Mouse (Mus musculus): Measurements from ENCODE around the gene Ints12. TPM values are rescaled to one million over a fixed set of nuclear protein-coding genes. Genes with fewer than 3 reads are reported as not detected.

Ints12 gene
- polyA plus RNA-seq, 1 experiment from 2014 or later: 15.0 TPM

GRCm38 (mm10) chr3:133092936-133093335 lies 1.3 kb downstream of the Ints12 start:
- H3K9me3 ChIP-seq (replicated peaks; ENCODE audit: control insufficient read depth, low read length): no peaks in the 10 kb centered on the region
- H3K36me3 ChIP-seq (ENCODE audit: control insufficient read depth, insufficient read depth, low read length): no peaks in the 10 kb centered on the region
- no peak for ATAC-seq (replicated peaks; ENCODE audit: insufficient number of reproducible peaks, low FRiP score, low TSS enrichment)
- H3K4me1 ChIP-seq (ENCODE audit: control insufficient read depth, insufficient read depth, low read length): peaks cover 11% of the 10 kb centered on the region; the same call in 1 of the 2 replicates
- 90% methylated on average over 1 of the region's 1 CpGs for WGBS (ENCODE audit: insufficient replicate concordance)
- no peak overlapping the region; the same call in 1 of the 2 replicates for H3K4me3 ChIP-seq (ENCODE audit: low read depth, low read length)
- H3K27me3 ChIP-seq (ENCODE audit: control insufficient read depth, insufficient read depth, low read length): no peaks in the 10 kb centered on the region
- no peak overlapping the region for H3K27ac ChIP-seq (ENCODE audit: low read depth, low read length)
- peak overlapping the region; percentile 96; the same call in 1 of the 2 replicates for H3K9ac ChIP-seq (ENCODE audit: low read depth, low read length)
- H3K4me2 ChIP-seq: peak overlapping the region; percentile 77

- no peaks in the 10 kb centered on the region for H3K27me3 ChIP-seq (ENCODE audit: control insufficient read depth, insufficient read depth, low read length)
- H3K27ac ChIP-seq (ENCODE audit: low read depth, low read length): no peak overlapping the region
- no peaks in the 10 kb centered on the region for H3K9me3 ChIP-seq (replicated peaks; ENCODE audit: control insufficient read depth, low read length)
- H3K4me2 ChIP-seq: no peak overlapping the region
- 51% methylated on average over 1 of the region's 1 CpGs for WGBS (ENCODE audit: insufficient replicate concordance)
- no peak overlapping the region for H3K9ac ChIP-seq (ENCODE audit: low read depth, low read length)
- peaks cover 11% of the 10 kb centered on the region; the same call in 1 of the 2 replicates for H3K4me1 ChIP-seq (ENCODE audit: control insufficient read depth, insufficient read depth, low read length)
- ATAC-seq (replicated peaks; ENCODE audit: insufficient number of reproducible peaks, low FRiP score, low TSS enrichment): no peak
- no peak overlapping the region for H3K4me3 ChIP-seq (ENCODE audit: low read depth, low read length)
- H3K36me3 ChIP-seq (ENCODE audit: control insufficient read depth, insufficient read depth, low read length): no peaks in the 10 kb centered on the region
These were observed 2.7 kb downstream of the Ints12 start for GRCm38 (mm10) chr3:133094305-133094704.

- H3K9me3 ChIP-seq (replicated peaks; ENCODE audit: control insufficient read depth, low read length): no peaks in the 10 kb centered on the region
- H3K9ac ChIP-seq (ENCODE audit: low read depth, low read length): no peak overlapping the region
- H3K4me1 ChIP-seq (ENCODE audit: control insufficient read depth, insufficient read depth, low read length): peaks cover 2% of the 10 kb centered on the region; the same call in 1 of the 2 replicates
- peaks cover 6% of the 10 kb centered on the region for H3K36me3 ChIP-seq (ENCODE audit: control insufficient read depth, insufficient read depth, low read length)
- ATAC-seq (replicated peaks; ENCODE audit: insufficient number of reproducible peaks, low FRiP score, low TSS enrichment): no peak
- H3K4me2 ChIP-seq: no peak overlapping the region
- H3K4me3 ChIP-seq (ENCODE audit: low read depth, low read length): no peak overlapping the region
- 87% methylated on average over 6 of the region's 6 CpGs for WGBS (ENCODE audit: insufficient replicate concordance)
- no peak overlapping the region for H3K27ac ChIP-seq (ENCODE audit: low read depth, low read length)
- no peaks in the 10 kb centered on the region for H3K27me3 ChIP-seq (ENCODE audit: control insufficient read depth, insufficient read depth, low read length)
These were observed 6.3 kb downstream of the Ints12 start for GRCm38 (mm10) chr3:133097936-133098335.

GRCm38 (mm10) chr3:133098336-133098735 lies 6.7 kb downstream of the Ints12 start:
- peaks cover 6% of the 10 kb centered on the region for H3K36me3 ChIP-seq (ENCODE audit: control insufficient read depth, insufficient read depth, low read length)
- H3K27ac ChIP-seq (ENCODE audit: low read depth, low read length): no peak overlapping the region
- no peak for ATAC-seq (replicated peaks; ENCODE audit: insufficient number of reproducible peaks, low FRiP score, low TSS enrichment)
- 73% methylated on average over 4 of the region's 4 CpGs for WGBS (ENCODE audit: insufficient replicate concordance)
- H3K9me3 ChIP-seq (replicated peaks; ENCODE audit: control insufficient read depth, low read length): no peaks in the 10 kb centered on the region
- H3K4me2 ChIP-seq: no peak overlapping the region
- no peak overlapping the region for H3K4me3 ChIP-seq (ENCODE audit: low read depth, low read length)
- H3K4me1 ChIP-seq (ENCODE audit: control insufficient read depth, insufficient read depth, low read length): no peaks in the 10 kb centered on the region
- no peak overlapping the region for H3K9ac ChIP-seq (ENCODE audit: low read depth, low read length)
- H3K27me3 ChIP-seq (ENCODE audit: control insufficient read depth, insufficient read depth, low read length): no peaks in the 10 kb centered on the region

- no peaks in the 10 kb centered on the region for H3K27me3 ChIP-seq (ENCODE audit: control insufficient read depth, insufficient read depth, low read length)
- H3K9ac ChIP-seq (ENCODE audit: low read depth, low read length): no peak overlapping the region
- no peak overlapping the region for H3K4me2 ChIP-seq
- 88% methylated on average over 2 of the region's 2 CpGs for WGBS (ENCODE audit: insufficient replicate concordance)
- H3K36me3 ChIP-seq (ENCODE audit: control insufficient read depth, insufficient read depth, low read length): peaks cover 10% of the 10 kb centered on the region
- H3K9me3 ChIP-seq (replicated peaks; ENCODE audit: control insufficient read depth, low read length): no peaks in the 10 kb centered on the region
- ATAC-seq (replicated peaks; ENCODE audit: insufficient number of reproducible peaks, low FRiP score, low TSS enrichment): no peak
- no peaks in the 10 kb centered on the region for H3K4me1 ChIP-seq (ENCODE audit: control insufficient read depth, insufficient read depth, low read length)
- H3K4me3 ChIP-seq (ENCODE audit: low read depth, low read length): no peak overlapping the region
- H3K27ac ChIP-seq (ENCODE audit: low read depth, low read length): no peak overlapping the region
These were observed 7.3 kb downstream of the Ints12 start for GRCm38 (mm10) chr3:133098909-133099308.

GRCm38 (mm10) chr3:133103768-133104167 lies 12.1 kb downstream of the Ints12 start:
- WGBS (ENCODE audit: insufficient replicate concordance): 82% methylated on average over 3 of the region's 3 CpGs
- H3K36me3 ChIP-seq (ENCODE audit: control insufficient read depth, insufficient read depth, low read length): peaks cover 12% of the 10 kb centered on the region
- H3K4me2 ChIP-seq: no peak overlapping the region
- no peak for ATAC-seq (replicated peaks; ENCODE audit: insufficient number of reproducible peaks, low FRiP score, low TSS enrichment)
- H3K27me3 ChIP-seq (ENCODE audit: control insufficient read depth, insufficient read depth, low read length): no peaks in the 10 kb centered on the region
- H3K9me3 ChIP-seq (replicated peaks; ENCODE audit: control insufficient read depth, low read length): no peaks in the 10 kb centered on the region
- no peak overlapping the region for H3K9ac ChIP-seq (ENCODE audit: low read depth, low read length)
- H3K27ac ChIP-seq (ENCODE audit: low read depth, low read length): no peak overlapping the region
- no peak overlapping the region for H3K4me3 ChIP-seq (ENCODE audit: low read depth, low read length)
- no peaks in the 10 kb centered on the region for H3K4me1 ChIP-seq (ENCODE audit: control insufficient read depth, insufficient read depth, low read length)

- Histone ChIP-seq H3K9ac (ENCODE audit: low read depth, low read length) (no peak overlapping the region), H3K9me3 (replicated peaks; ENCODE audit: control insufficient read depth, low read length) (no peaks in the 10 kb centered on the region), H3K36me3 (ENCODE audit: control insufficient read depth, insufficient read depth, low read length) (peaks cover 16% of the 10 kb centered on the region), H3K4me2 (no peak overlapping the region), H3K27ac (ENCODE audit: low read depth, low read length) (no peak overlapping the region), H3K27me3 (ENCODE audit: control insufficient read depth, insufficient read depth, low read length) (no peaks in the 10 kb centered on the region), H3K4me1 (ENCODE audit: control insufficient read depth, insufficient read depth, low read length) (no peaks in the 10 kb centered on the region), H3K4me3 (ENCODE audit: low read depth, low read length) (no peak overlapping the region)
- no peak for ATAC-seq (replicated peaks; ENCODE audit: insufficient number of reproducible peaks, low FRiP score, low TSS enrichment)
- WGBS (ENCODE audit: insufficient replicate concordance): 90% methylated on average over 3 of the region's 3 CpGs
These were observed 12.8 kb downstream of the Ints12 start for GRCm38 (mm10) chr3:133104436-133104835.

GRCm38 (mm10) chr3:133108731-133109130 lies 17.1 kb downstream of the Ints12 start:
- Histone ChIP-seq H3K27ac (ENCODE audit: low read depth, low read length) (no peak overlapping the region), H3K4me1 (ENCODE audit: control insufficient read depth, insufficient read depth, low read length) (no peaks in the 10 kb centered on the region), H3K9me3 (replicated peaks; ENCODE audit: control insufficient read depth, low read length) (no peaks in the 10 kb centered on the region), H3K4me2 (no peak overlapping the region), H3K4me3 (ENCODE audit: low read depth, low read length) (no peak overlapping the region), H3K9ac (ENCODE audit: low read depth, low read length) (no peak overlapping the region), H3K36me3 (ENCODE audit: control insufficient read depth, insufficient read depth, low read length) (peaks cover 8% of the 10 kb centered on the region; the same call in 1 of the 2 replicates), H3K27me3 (ENCODE audit: control insufficient read depth, insufficient read depth, low read length) (no peaks in the 10 kb centered on the region)
- 83% methylated on average over 4 of the region's 4 CpGs for WGBS (ENCODE audit: insufficient replicate concordance)
- no peak for ATAC-seq (replicated peaks; ENCODE audit: insufficient number of reproducible peaks, low FRiP score, low TSS enrichment)

- no peaks in the 10 kb centered on the region for H3K27me3 ChIP-seq (ENCODE audit: control insufficient read depth, insufficient read depth, low read length)
- H3K9me3 ChIP-seq (replicated peaks; ENCODE audit: control insufficient read depth, low read length): no peaks in the 10 kb centered on the region
- peaks cover 5% of the 10 kb centered on the region; the same call in 1 of the 2 replicates for H3K36me3 ChIP-seq (ENCODE audit: control insufficient read depth, insufficient read depth, low read length)
- H3K4me1 ChIP-seq (ENCODE audit: control insufficient read depth, insufficient read depth, low read length): no peaks in the 10 kb centered on the region
- no peak for ATAC-seq (replicated peaks; ENCODE audit: insufficient number of reproducible peaks, low FRiP score, low TSS enrichment)
- no peak overlapping the region for H3K9ac ChIP-seq (ENCODE audit: low read depth, low read length)
- 88% methylated on average over 4 of the region's 4 CpGs for WGBS (ENCODE audit: insufficient replicate concordance)
- no peak overlapping the region for H3K4me2 ChIP-seq
- H3K4me3 ChIP-seq (ENCODE audit: low read depth, low read length): no peak overlapping the region
- H3K27ac ChIP-seq (ENCODE audit: low read depth, low read length): no peak overlapping the region
These were observed 18.2 kb downstream of the Ints12 start for GRCm38 (mm10) chr3:133109844-133110243.
